Mouse (Mus musculus) heart, embryonic 11.5 days (tissue): ENCODE results near the gene Ppp1r14a. TPM values are rescaled to one million over a fixed set of nuclear protein-coding genes. Genes with fewer than 3 reads are reported as not detected.

Experiments
- ATAC-seq: fragments of 200-750 bp; cut with Nextera tagmentation; replicated peaks from 2 replicates; pipeline ENCODE4 v1.8.0; 2017; ENCODE audit warnings: moderate library complexity; ENCODE audit not compliant: insufficient number of reproducible peaks, low FRiP score, low TSS enrichment
- H3K27ac ChIP-seq: fragments of 300-500 bp; sonication (generic); 2 replicates; pipeline ENCODE4 v1.5.1; 2014; ENCODE audit warnings: mild to moderate bottlenecking, low read depth, low read length
- H3K27me3 ChIP-seq: fragments of 300-500 bp; sonication (generic); 2 replicates; pipeline ENCODE4 v1.6.1; 2014; ENCODE audit warnings: mild to moderate bottlenecking, low read length, mixed read lengths; ENCODE audit not compliant: control insufficient read depth, insufficient read depth
- H3K36me3 ChIP-seq: fragments of 300-500 bp; sonication (generic); 2 replicates; pipeline ENCODE4 v1.6.1; 2014; ENCODE audit warnings: mild to moderate bottlenecking, low read length, moderate library complexity, mixed read lengths; ENCODE audit not compliant: control insufficient read depth, insufficient read depth
- H3K4me1 ChIP-seq: fragments of 300-500 bp; sonication (generic); 2 replicates; pipeline ENCODE4 v1.6.1; 2014; ENCODE audit warnings: low read length; ENCODE audit not compliant: control insufficient read depth, insufficient read depth
- H3K4me2 ChIP-seq: fragments of 300-500 bp; sonication (generic); 2 replicates; pipeline ENCODE4 v1.6.1; 2014; ENCODE audit warnings: mild to moderate bottlenecking, moderate library complexity
- H3K4me3 ChIP-seq: fragments of 300-500 bp; sonication (generic); 2 replicates; pipeline ENCODE4 v1.5.1; 2014; ENCODE audit warnings: low read depth, low read length
- H3K9ac ChIP-seq: fragments of 300-500 bp; sonication (generic); 2 replicates; pipeline ENCODE4 v1.6.1; 2014; ENCODE audit warnings: mild to moderate bottlenecking, low read depth, low read length, moderate library complexity
- H3K9me3 ChIP-seq: fragments of 300-500 bp; sonication (generic); replicated peaks from 2 replicates; pipeline ENCODE4 v1.6.1; 2016; ENCODE audit warnings: low read length; ENCODE audit not compliant: control insufficient read depth
- WGBS: fragments of 180-500 bp; shearing (Covaris S2); extraction: QIAGEN DNeasy Blood & Tissue Kit; methylation state at CpG from one replicate; pipeline ENCODE4 v1.1.7; 2014; ENCODE audit not compliant: insufficient replicate concordance; 5-methylcytosine and 5-hydroxymethylcytosine counted together
- polyA plus RNA-seq: library from polyadenylated mRNA; unstranded; fragments of >200 nt; fragmentation: Nextera tagmentation; extraction: Ambion mirVana; gene quantifications from 2 replicates; pipeline ENCODE4 v1.2.1, GENCODE M21; 2014

The Ppp1r14a gene
- 9.4 and 10.3 TPM in 2 replicates for polyA plus RNA-seq

- Histone ChIP-seq H3K9me3 (no peaks in the 10 kb centered on the region), H3K36me3 (no peaks in the 10 kb centered on the region), H3K27me3 (peaks cover 32% of the 10 kb centered on the region), H3K4me2 (peak within 1 kb of the TSS; percentile 90), H3K27ac (0 out of 2 replicates have a peak within 1 kb of the TSS, but pooled peaks have one; percentile 4), H3K4me1 (peaks cover 29% of the 10 kb centered on the region), H3K9ac (peak within 1 kb of the TSS; percentile 72), H3K4me3 (peak within 1 kb of the TSS; percentile 59)
- no peak for ATAC-seq
- 1% methylated on average over 58 of the region's 59 CpGs for WGBS
Observed at GRCm38 (mm10) chr7:29288942-29289638, at the start of gene Ppp1r14a. Ppp1r14a (plus strand) TSS chr7:29289308.

DNA sequence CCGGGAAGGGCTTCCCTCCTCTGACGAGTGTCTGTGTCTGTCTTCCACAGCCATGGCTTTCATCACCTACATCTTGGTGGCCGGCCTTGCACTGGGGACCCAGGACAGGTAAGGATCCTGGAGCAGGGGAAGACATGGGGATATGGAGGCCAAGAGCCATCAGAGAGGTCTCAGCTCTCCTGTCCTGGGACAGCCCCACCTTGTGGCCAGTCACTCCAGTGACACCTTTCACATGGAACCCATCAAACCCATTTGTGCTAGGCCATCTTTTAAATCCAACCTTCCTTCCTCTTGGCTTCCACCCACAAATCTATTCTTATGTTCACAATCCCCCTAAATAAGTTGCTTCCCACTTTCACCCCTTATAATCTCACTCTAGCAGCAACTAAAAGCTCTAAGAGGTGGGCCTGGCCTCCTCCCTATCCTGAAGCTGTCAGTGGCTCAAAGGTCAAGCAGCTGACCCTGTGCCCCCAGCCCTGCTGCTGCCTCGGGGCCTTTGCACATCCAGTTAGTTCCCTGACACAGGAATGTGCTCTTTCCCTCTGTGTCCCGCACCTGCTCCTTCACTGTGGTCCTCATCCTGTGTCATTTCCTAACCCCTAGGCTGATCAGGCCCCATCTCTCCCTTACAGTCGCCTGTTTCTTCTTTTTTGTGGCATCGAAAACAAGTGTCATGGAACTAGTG is 44.2 kb upstream of the Ppp1r14a start:
- no peak for ATAC-seq
- no peaks in the 10 kb centered on the region; the same call in 1 of the 2 replicates for H3K27me3 ChIP-seq
- no peaks in the 10 kb centered on the region for H3K9me3 ChIP-seq
- peaks cover 20% of the 10 kb centered on the region; the same call in 1 of the 2 replicates for H3K36me3 ChIP-seq
- H3K27ac ChIP-seq: no peak overlapping the region
- H3K4me3 ChIP-seq: no peak overlapping the region
- peaks cover 9% of the 10 kb centered on the region for H3K4me1 ChIP-seq
- WGBS: 80% methylated on average over 7 of the region's 7 CpGs
- no peak overlapping the region for H3K9ac ChIP-seq
- H3K4me2 ChIP-seq: no peak overlapping the region

DNA sequence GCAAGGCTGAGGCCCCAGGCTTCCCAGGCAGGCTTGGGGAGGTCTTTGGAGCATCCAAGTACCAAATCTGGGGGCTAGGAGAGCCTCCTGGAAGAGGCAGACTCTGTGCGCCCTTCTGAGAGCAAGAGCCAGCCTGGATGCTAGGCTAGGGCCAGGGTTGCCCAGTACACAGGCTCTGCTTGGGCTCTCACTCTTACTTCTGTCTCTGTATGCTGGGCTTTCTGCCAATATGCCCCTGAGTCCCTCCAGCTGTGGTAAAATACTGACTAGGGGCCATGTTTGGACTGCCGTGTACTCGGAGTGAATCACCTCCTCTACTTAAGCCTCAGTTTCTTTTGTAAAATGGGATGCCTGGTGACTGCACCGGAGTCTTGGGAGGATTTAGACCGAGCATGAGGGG is 43.1 kb upstream of the Ppp1r14a start:
- no peak overlapping the region for H3K9ac ChIP-seq

DNA sequence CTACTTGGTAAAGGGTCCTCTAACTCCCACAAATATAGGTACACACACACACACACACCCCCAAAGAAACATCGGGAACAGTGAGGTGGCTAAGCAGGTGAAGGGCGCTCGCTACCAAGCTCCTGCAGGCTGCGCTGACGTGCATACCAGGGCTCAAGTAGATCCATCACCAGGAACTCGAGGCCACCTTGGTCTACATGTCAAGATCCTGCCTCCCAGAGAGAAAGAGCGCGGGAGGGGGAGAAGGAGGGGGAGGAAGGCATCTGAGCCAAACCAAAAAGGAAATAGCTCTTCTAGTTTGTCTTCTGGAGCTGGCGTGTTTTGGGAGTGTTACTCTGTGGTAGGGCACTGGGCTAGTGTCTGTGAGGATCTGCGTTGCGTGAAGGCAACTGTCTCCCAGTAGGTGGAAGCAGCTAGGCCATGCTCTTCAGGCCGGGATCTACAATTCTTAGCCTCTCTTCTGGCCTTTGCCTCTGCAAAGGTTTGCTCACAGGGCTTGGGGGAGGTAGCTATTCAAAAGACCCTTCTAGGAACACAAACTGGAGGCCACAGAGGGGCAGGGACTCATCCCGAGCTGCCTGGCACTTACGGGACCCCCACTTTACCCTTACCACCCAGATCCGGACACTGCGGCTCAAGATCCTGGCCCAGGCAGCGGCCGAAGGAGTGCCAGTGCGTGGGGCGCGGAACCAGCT is 42.3 kb upstream of the Ppp1r14a start:
- Histone ChIP-seq H3K27me3 (no peaks in the 10 kb centered on the region; the same call in 1 of the 2 replicates), H3K4me1 (peaks cover 9% of the 10 kb centered on the region), H3K36me3 (peaks cover 20% of the 10 kb centered on the region; the same call in 1 of the 2 replicates), H3K4me2 (peak overlapping the region; percentile 92), H3K9ac (0 out of 2 replicates have a peak overlapping the region, but pooled peaks have one; percentile 39), H3K9me3 (no peaks in the 10 kb centered on the region), H3K27ac (no peak overlapping the region), H3K4me3 (no peak overlapping the region)
- WGBS: 78% methylated on average over 21 of the region's 21 CpGs
- no peak for ATAC-seq

More for the DNA sequence above, 43.1 kb upstream of the Ppp1r14a start:
- H3K4me3 ChIP-seq: no peak overlapping the region
- ATAC-seq: no peak
- 87% methylated on average over 5 of the region's 5 CpGs for WGBS
- peaks cover 9% of the 10 kb centered on the region for H3K4me1 ChIP-seq
- no peaks in the 10 kb centered on the region for H3K9me3 ChIP-seq
- H3K4me2 ChIP-seq: no peak overlapping the region
- H3K27me3 ChIP-seq: no peaks in the 10 kb centered on the region; the same call in 1 of the 2 replicates
- no peak overlapping the region for H3K27ac ChIP-seq
- H3K36me3 ChIP-seq: peaks cover 20% of the 10 kb centered on the region; the same call in 1 of the 2 replicates

DNA sequence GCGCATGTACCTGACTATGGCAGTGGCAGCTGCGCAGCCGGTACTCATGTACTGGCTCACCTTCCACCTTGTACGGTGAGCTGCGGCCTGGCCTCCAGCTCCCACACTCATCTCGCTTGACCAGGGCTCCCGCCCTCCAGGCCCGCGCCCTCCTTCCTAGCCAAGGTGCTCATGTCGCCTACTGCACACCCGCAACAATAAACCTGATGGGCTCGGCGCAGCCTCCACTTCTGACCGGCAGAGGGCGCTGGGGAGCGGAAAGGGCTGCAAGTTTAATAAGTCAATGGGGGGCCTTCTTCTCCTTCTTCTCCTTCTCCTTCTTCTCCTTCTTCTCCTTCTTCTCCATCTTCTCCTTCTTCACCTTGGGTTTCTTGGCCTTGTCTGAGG is 41.8 kb upstream of the Ppp1r14a start:
- no peaks in the 10 kb centered on the region; the same call in 1 of the 2 replicates for H3K27me3 ChIP-seq
- H3K4me2 ChIP-seq: peak overlapping the region; percentile 92
- no peak overlapping the region for H3K27ac ChIP-seq
- peaks cover 9% of the 10 kb centered on the region for H3K4me1 ChIP-seq
- no peak for ATAC-seq
- H3K36me3 ChIP-seq: peaks cover 20% of the 10 kb centered on the region; the same call in 1 of the 2 replicates
- H3K9me3 ChIP-seq: no peaks in the 10 kb centered on the region
- H3K9ac ChIP-seq: peak overlapping the region; percentile 69
- WGBS: 26% methylated on average over 16 of the region's 16 CpGs
- peak overlapping the region; percentile 47 for H3K4me3 ChIP-seq

DNA sequence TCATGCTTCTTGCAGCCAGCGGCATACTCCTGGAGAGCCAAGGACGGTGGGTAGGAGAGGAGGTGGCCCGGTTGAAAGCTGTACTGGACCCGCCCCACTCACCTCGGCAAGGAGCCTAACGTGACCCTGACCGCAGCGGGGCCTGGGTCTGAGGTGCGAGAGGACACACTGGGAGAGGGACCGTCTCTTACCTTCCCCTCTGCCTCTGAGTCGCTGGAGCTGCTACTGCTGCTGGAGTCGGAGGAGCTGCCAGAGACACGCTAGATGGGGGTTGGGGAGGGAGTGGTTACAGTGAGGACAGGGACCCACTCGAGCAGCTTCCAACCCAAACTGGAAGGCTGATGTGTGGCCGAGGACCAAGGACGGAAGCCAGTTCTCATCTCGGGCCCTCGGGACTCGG is 41.4 kb upstream of the Ppp1r14a start:
- 11% methylated on average over 19 of the region's 19 CpGs for WGBS
- 0 out of 2 replicates have a peak, but pooled peaks have one; percentile 25 for ATAC-seq
- H3K27me3 ChIP-seq: no peaks in the 10 kb centered on the region; the same call in 1 of the 2 replicates
- H3K4me2 ChIP-seq: peak overlapping the region; percentile 92
- peak overlapping the region; percentile 41; the same call in 1 of the 2 replicates for H3K27ac ChIP-seq
- H3K4me3 ChIP-seq: peak overlapping the region; percentile 47
- H3K9ac ChIP-seq: peak overlapping the region; percentile 69
- H3K4me1 ChIP-seq: peaks cover 9% of the 10 kb centered on the region
- peaks cover 20% of the 10 kb centered on the region; the same call in 1 of the 2 replicates for H3K36me3 ChIP-seq
- H3K9me3 ChIP-seq: no peaks in the 10 kb centered on the region

- WGBS: 6% methylated on average over 20 of the region's 20 CpGs
- H3K9ac ChIP-seq: peak within 1 kb of the TSS; percentile 69
- no peak for ATAC-seq
- peaks cover 20% of the 10 kb centered on the region; the same call in 1 of the 2 replicates for H3K36me3 ChIP-seq
- peak within 1 kb of the TSS; percentile 92 for H3K4me2 ChIP-seq
- peaks cover 9% of the 10 kb centered on the region for H3K4me1 ChIP-seq
- H3K27me3 ChIP-seq: no peaks in the 10 kb centered on the region; the same call in 1 of the 2 replicates
- H3K9me3 ChIP-seq: no peaks in the 10 kb centered on the region
- H3K27ac ChIP-seq: peak within 1 kb of the TSS; percentile 41; the same call in 1 of the 2 replicates
- peak within 1 kb of the TSS; percentile 47 for H3K4me3 ChIP-seq
Observed at GRCm38 (mm10) chr7:29248261-29248841, 40.8 kb upstream of the Ppp1r14a start, which contains the start of gene 2200002D01Rik. 2200002D01Rik (minus strand) TSS chr7:29248466.

DNA sequence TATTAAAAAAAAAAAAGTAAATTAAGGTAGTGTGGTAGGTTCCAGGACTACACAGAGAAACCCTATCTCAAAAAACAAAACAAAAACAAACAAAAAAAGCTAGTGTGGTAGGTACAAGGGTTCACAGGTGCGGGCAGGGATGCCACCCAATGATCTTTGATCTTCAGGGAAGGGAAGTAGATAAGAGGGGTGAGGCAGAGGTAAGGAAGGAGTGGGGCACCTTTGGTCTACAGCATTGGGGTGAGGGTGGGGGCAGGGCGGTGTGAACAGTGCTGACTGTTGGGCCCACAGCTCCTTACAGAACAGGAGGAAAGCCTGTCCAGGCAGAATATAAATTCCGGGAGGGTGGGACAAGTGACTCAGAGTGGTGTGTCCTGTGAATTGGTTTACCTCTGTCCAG is 37.9 kb upstream of the Ppp1r14a start:
- H3K4me2 ChIP-seq: no peak overlapping the region
- WGBS: 67% methylated on average over 3 of the region's 3 CpGs
- no peak overlapping the region for H3K27ac ChIP-seq

More for the DNA sequence above, 37.9 kb upstream of the Ppp1r14a start:
- H3K9me3 ChIP-seq: no peaks in the 10 kb centered on the region
- peaks cover 4% of the 10 kb centered on the region; the same call in 1 of the 2 replicates for H3K36me3 ChIP-seq
- no peak overlapping the region for H3K4me3 ChIP-seq
- H3K9ac ChIP-seq: no peak overlapping the region
- peaks cover 9% of the 10 kb centered on the region for H3K4me1 ChIP-seq
- ATAC-seq: no peak
- no peaks in the 10 kb centered on the region; the same call in 1 of the 2 replicates for H3K27me3 ChIP-seq
